Mouse (Mus musculus) intestine, postnatal 0 days (tissue): ENCODE results near the gene Rps19bp1. TPM values are rescaled to one million over a fixed set of nuclear protein-coding genes. Genes with fewer than 3 reads are reported as not detected.

Source experiments
- ATAC-seq: fragments of 200-750 bp; cut with Nextera tagmentation; 2 replicates; pipeline ENCODE4 v1.8.0; 2017; ENCODE audit warnings: mild to moderate bottlenecking, moderate TSS enrichment, moderate library complexity
- H3K27ac ChIP-seq: fragments of 300-500 bp; sonication (generic); 2 replicates; pipeline ENCODE4 v1.5.1; 2014; ENCODE audit warnings: mild to moderate bottlenecking, low read depth, low read length, moderate library complexity
- H3K27me3 ChIP-seq: fragments of 300-500 bp; sonication (generic); replicated peaks from 2 replicates; pipeline ENCODE4 v1.6.1; 2014; ENCODE audit warnings: low read length, mixed read lengths; ENCODE audit not compliant: control insufficient read depth, insufficient read depth
- H3K36me3 ChIP-seq: fragments of 300-500 bp; sonication (generic); 2 replicates; pipeline ENCODE4 v1.6.1; 2014; ENCODE audit warnings: mild to moderate bottlenecking, moderate library complexity; ENCODE audit not compliant: control insufficient read depth, insufficient read depth
- H3K4me1 ChIP-seq: fragments of 300-500 bp; sonication (generic); replicated peaks from 2 replicates; pipeline ENCODE4 v1.6.1; 2014; ENCODE audit warnings: antibody characterized with exemption, low read length, mixed read lengths; ENCODE audit not compliant: control insufficient read depth, insufficient read depth
- H3K4me2 ChIP-seq: fragments of 300-500 bp; sonication (generic); replicated peaks from 2 replicates; pipeline ENCODE4 v1.6.1; 2014; ENCODE audit warnings: low read depth, mild to moderate bottlenecking, moderate library complexity
- H3K4me3 ChIP-seq: fragments of 300-500 bp; sonication (generic); 2 replicates; pipeline ENCODE4 v1.5.1; 2014; ENCODE audit warnings: low read depth, low read length
- H3K9ac ChIP-seq: fragments of 300-500 bp; sonication (generic); 2 replicates; pipeline ENCODE4 v1.6.1; 2014; ENCODE audit warnings: mild to moderate bottlenecking, low read depth, low read length
- H3K9me3 ChIP-seq: fragments of 300-500 bp; sonication (generic); 2 replicates; pipeline ENCODE4 v1.6.1; 2016; ENCODE audit warnings: mixed run types; ENCODE audit not compliant: control insufficient read depth
- CTCF ChIP-seq: sonication (generic); IDR thresholded peaks from 2 replicates; pipeline ENCODE4 v1.5.1; 2016; ENCODE audit warnings: low read depth, mild to moderate bottlenecking, control low read depth, antibody characterized with exemption, moderate library complexity
- WGBS: fragments of 180-500 bp; shearing (Covaris S2); extraction: QIAGEN DNeasy Blood & Tissue Kit; methylation state at CpG from one replicate; pipeline ENCODE4 v1.1.7; 2014; 5-methylcytosine and 5-hydroxymethylcytosine counted together
- polyA plus RNA-seq: library from polyadenylated mRNA; unstranded; fragments of >200 nt; fragmentation: Nextera tagmentation; extraction: Ambion mirVana; gene quantifications from 2 replicates; pipeline ENCODE4 v1.2.1, GENCODE M21; 2015

Gene Rps19bp1
- polyA plus RNA-seq, 1 experiment from 2014 or later, result 48.4 TPM

- no peaks in the 10 kb centered on the region for H3K4me1 ChIP-seq
- no peak overlapping the region for H3K9ac ChIP-seq
- no peaks in the 10 kb centered on the region for H3K9me3 ChIP-seq
- no peak overlapping the region for H3K27ac ChIP-seq
- H3K4me3 ChIP-seq, result no peak overlapping the region
- H3K4me2 ChIP-seq, result no peak overlapping the region
- TF ChIP-seq CTCF, result peak; percentile 20; the same call in 1 of the 2 replicates
- ATAC-seq, result no peak
- no peaks in the 10 kb centered on the region for H3K36me3 ChIP-seq
- H3K27me3 ChIP-seq, result no peaks in the 10 kb centered on the region
- 48% methylated on average over 9 of the region's 9 CpGs for WGBS
These were observed 13.0 kb upstream of the Rps19bp1 start for GRCm38 (mm10) chr15:80277107-80277506.

- WGBS, result 73% methylated on average over 3 of the region's 3 CpGs
- no peaks in the 10 kb centered on the region for H3K9me3 ChIP-seq
- no peak overlapping the region for H3K27ac ChIP-seq
- H3K9ac ChIP-seq, result no peak overlapping the region
- no peaks in the 10 kb centered on the region for H3K27me3 ChIP-seq
- H3K4me1 ChIP-seq, result no peaks in the 10 kb centered on the region
- no peak for TF ChIP-seq CTCF
- ATAC-seq, result no peak
- no peak overlapping the region for H3K4me3 ChIP-seq
- H3K36me3 ChIP-seq, result no peaks in the 10 kb centered on the region
- no peak overlapping the region for H3K4me2 ChIP-seq
These were observed 7.8 kb upstream of the Rps19bp1 start for GRCm38 (mm10) chr15:80271858-80272396.

DNA sequence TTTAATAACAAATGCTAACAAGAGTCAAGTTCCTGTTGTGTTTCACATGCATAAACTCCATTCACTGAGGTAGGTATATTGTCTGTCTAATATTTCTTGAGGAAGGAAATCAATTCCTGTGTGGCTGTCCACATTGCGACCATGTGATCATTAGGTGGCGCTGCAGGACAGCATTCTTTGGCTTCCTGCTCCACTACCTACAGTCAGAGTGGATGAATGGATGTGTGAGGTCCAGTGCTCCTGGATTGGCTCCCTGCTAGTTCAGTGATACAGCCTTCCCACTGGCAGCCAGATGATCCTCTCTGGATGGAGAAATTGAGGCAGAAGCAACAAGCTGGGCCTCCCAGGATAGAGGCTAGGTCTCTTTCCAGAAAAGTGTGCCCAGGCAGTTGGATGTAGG lies 2.2 kb upstream of the Rps19bp1 start:
- Histone ChIP-seq H3K4me1 (no peaks in the 10 kb centered on the region; the same call in 1 of the 2 replicates), H3K4me3 (no peak overlapping the region), H3K36me3 (no peaks in the 10 kb centered on the region), H3K4me2 (no peak overlapping the region), H3K27me3 (no peaks in the 10 kb centered on the region), H3K27ac (no peak overlapping the region), H3K9me3 (no peaks in the 10 kb centered on the region), H3K9ac (no peak overlapping the region)
- peak; percentile 96 for TF ChIP-seq CTCF
- ATAC-seq, result no peak
- WGBS, result 0% methylated on average over 2 of the region's 2 CpGs

DNA sequence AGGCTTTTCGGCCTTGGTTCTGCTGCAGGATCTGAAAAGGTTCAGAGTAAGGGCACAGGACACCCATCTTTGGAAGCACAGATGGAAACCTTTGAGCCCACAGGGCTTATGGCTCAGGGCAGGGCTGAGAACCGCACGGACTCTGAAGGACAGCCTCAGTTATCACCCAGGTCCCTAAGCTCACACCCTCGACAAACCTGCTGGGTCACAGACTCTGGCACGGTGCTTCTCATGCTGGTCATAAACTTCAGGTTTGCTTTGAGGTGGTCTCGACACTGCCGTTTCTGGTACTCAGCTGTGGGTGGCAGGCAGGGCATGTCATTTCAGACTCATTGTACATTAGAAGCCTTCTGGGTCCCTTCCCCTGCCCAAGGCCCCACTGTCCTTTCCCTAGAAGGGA lies 3.0 kb downstream of the Rps19bp1 start:
- H3K4me2 ChIP-seq, result no peak overlapping the region
- H3K9me3 ChIP-seq, result no peaks in the 10 kb centered on the region
- WGBS, result 49% methylated on average over 7 of the region's 7 CpGs
- no peak for ATAC-seq
- TF ChIP-seq CTCF, result no peak
- no peak overlapping the region for H3K27ac ChIP-seq
- no peak overlapping the region for H3K4me3 ChIP-seq
- H3K36me3 ChIP-seq, result peaks cover 24% of the 10 kb centered on the region
- no peaks in the 10 kb centered on the region for H3K27me3 ChIP-seq
- no peak overlapping the region for H3K9ac ChIP-seq
- H3K4me1 ChIP-seq, result peaks cover 3% of the 10 kb centered on the region; the same call in 1 of the 2 replicates

DNA sequence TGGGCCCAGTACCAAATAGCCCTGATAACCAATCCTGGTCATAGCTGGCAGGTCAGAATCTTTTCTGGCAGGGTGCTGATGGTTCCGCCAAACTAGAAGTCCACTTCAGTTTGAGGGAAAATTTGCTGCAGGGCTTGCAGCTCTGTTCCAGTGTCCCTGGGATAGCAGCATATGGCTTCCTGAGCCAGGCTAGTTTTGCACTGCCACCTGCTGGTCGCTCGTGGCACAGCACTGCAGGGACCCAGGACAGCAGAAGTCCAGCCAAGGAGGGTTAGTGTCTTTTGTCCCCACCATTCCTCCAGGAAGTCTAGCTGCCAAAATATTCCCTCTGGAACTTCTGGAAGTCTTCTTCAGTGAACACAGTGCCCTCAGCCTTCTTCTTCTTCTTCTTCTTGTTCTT lies 3.4 kb downstream of the Rps19bp1 start:
- no peak overlapping the region for H3K27ac ChIP-seq
- peak; percentile 96 for TF ChIP-seq CTCF
- no peaks in the 10 kb centered on the region for H3K9me3 ChIP-seq
- WGBS, result 14% methylated on average over 3 of the region's 3 CpGs
- H3K36me3 ChIP-seq, result peaks cover 26% of the 10 kb centered on the region
- peaks cover 3% of the 10 kb centered on the region; the same call in 1 of the 2 replicates for H3K4me1 ChIP-seq
- no peak for ATAC-seq
- H3K27me3 ChIP-seq, result no peaks in the 10 kb centered on the region
- H3K9ac ChIP-seq, result no peak overlapping the region
- H3K4me2 ChIP-seq, result no peak overlapping the region
- no peak overlapping the region for H3K4me3 ChIP-seq

- Histone ChIP-seq H3K4me1 (peaks cover 3% of the 10 kb centered on the region; the same call in 1 of the 2 replicates), H3K9me3 (no peaks in the 10 kb centered on the region), H3K9ac (no peak overlapping the region), H3K36me3 (peaks cover 26% of the 10 kb centered on the region), H3K27ac (peak overlapping the region; percentile 41), H3K27me3 (no peaks in the 10 kb centered on the region), H3K4me2 (no peak overlapping the region), H3K4me3 (no peak overlapping the region)
- ATAC-seq, result no peak
- no peak for TF ChIP-seq CTCF
- 52% methylated on average over 7 of the region's 8 CpGs for WGBS
These were observed 4.6 kb downstream of the Rps19bp1 start for GRCm38 (mm10) chr15:80259406-80260045.
